Mouse (Mus musculus): ENCODE results near the gene Lrrtm4. TPM values are rescaled to one million over a fixed set of nuclear protein-coding genes. Genes with fewer than 3 reads are reported as not detected.
A peak's percentile ranks its signal among the peaks of the same experiment; 100 is the strongest.

Gene Lrrtm4
- polyA plus RNA-seq, 2 experiments = 2.2 to 4.5 TPM

- H3K27ac ChIP-seq (replicated peaks; ENCODE audit: low read depth, low read length) = no peak overlapping the region
- no peak for ATAC-seq (ENCODE audit: low FRiP score, low read depth)
- 69% methylated on average over 6 of the region's 6 CpGs for WGBS
- no peaks in the 10 kb centered on the region for H3K9me3 ChIP-seq (ENCODE audit: control insufficient read depth, low read length)
- H3K4me2 ChIP-seq (replicated peaks; ENCODE audit: low read depth, low read length, severe bottlenecking) = no peak overlapping the region
- no peak overlapping the region for H3K4me3 ChIP-seq (replicated peaks; ENCODE audit: low read length)
- no peaks in the 10 kb centered on the region for H3K4me1 ChIP-seq (ENCODE audit: control insufficient read depth, insufficient read depth, low read length)
- no peak overlapping the region for H3K9ac ChIP-seq (ENCODE audit: low read depth, low read length, severe bottlenecking)
- DNase-seq (ENCODE audit: low spot score) = peak; percentile 15
- no peak for TF ChIP-seq POLR2A (IDR thresholded peaks at IDR 0.05; ENCODE audit: borderline replicate concordance, extremely low read depth, insufficient read depth, insufficient read length)
- H3K27me3 ChIP-seq (ENCODE audit: control insufficient read depth, insufficient read depth, low read length) = no peaks in the 10 kb centered on the region
- H3K36me3 ChIP-seq (ENCODE audit: control insufficient read depth, insufficient read depth, low read length) = no peaks in the 10 kb centered on the region
Observed at GRCm38 (mm10) chr6:80079290-80079689, 60.6 kb downstream of the Lrrtm4 start.

- no peaks in the 10 kb centered on the region for H3K27me3 ChIP-seq (ENCODE audit: control insufficient read depth, insufficient read depth, low read length)
- H3K4me3 ChIP-seq (replicated peaks; ENCODE audit: low read length) = no peak overlapping the region
- H3K4me2 ChIP-seq (replicated peaks; ENCODE audit: low read depth, low read length, severe bottlenecking) = no peak overlapping the region
- no peaks in the 10 kb centered on the region for H3K4me1 ChIP-seq (ENCODE audit: control insufficient read depth, insufficient read depth, low read length)
- no peak for TF ChIP-seq POLR2A (IDR thresholded peaks at IDR 0.05; ENCODE audit: borderline replicate concordance, extremely low read depth, insufficient read depth, insufficient read length)
- no peak overlapping the region for H3K9ac ChIP-seq (ENCODE audit: low read depth, low read length, severe bottlenecking)
- no peak for ATAC-seq (ENCODE audit: low FRiP score, low read depth)
- 86% methylated on average over 4 of the region's 4 CpGs for WGBS
- no peaks in the 10 kb centered on the region for H3K9me3 ChIP-seq (ENCODE audit: control insufficient read depth, low read length)
- no peak overlapping the region for H3K27ac ChIP-seq (replicated peaks; ENCODE audit: low read depth, low read length)
- DNase-seq (ENCODE audit: low spot score) = no peak
- H3K36me3 ChIP-seq (ENCODE audit: control insufficient read depth, insufficient read depth, low read length) = no peaks in the 10 kb centered on the region
Observed at GRCm38 (mm10) chr6:80094909-80095308, 76.2 kb downstream of the Lrrtm4 start.

- TF ChIP-seq POLR2A (IDR thresholded peaks at IDR 0.05; ENCODE audit: borderline replicate concordance, extremely low read depth, insufficient read depth, insufficient read length) = no peak
- Histone ChIP-seq H3K9me3 (ENCODE audit: control insufficient read depth, low read length) (no peaks in the 10 kb centered on the region), H3K9ac (ENCODE audit: low read depth, low read length, severe bottlenecking) (no peak overlapping the region), H3K4me3 (replicated peaks; ENCODE audit: low read length) (no peak overlapping the region), H3K4me2 (replicated peaks; ENCODE audit: low read depth, low read length, severe bottlenecking) (no peak overlapping the region), H3K27me3 (ENCODE audit: control insufficient read depth, insufficient read depth, low read length) (no peaks in the 10 kb centered on the region), H3K27ac (replicated peaks; ENCODE audit: low read depth, low read length) (no peak overlapping the region), H3K4me1 (ENCODE audit: control insufficient read depth, insufficient read depth, low read length) (no peaks in the 10 kb centered on the region), H3K36me3 (ENCODE audit: control insufficient read depth, insufficient read depth, low read length) (no peaks in the 10 kb centered on the region)
- ATAC-seq (ENCODE audit: low FRiP score, low read depth) (no peak), DNase-seq (ENCODE audit: low spot score) (no peak)
- 73% methylated on average over 2 of the region's 2 CpGs for WGBS
Observed at GRCm38 (mm10) chr6:80105343-80105742, 86.7 kb downstream of the Lrrtm4 start.

- TF ChIP-seq POLR2A (IDR thresholded peaks at IDR 0.05; ENCODE audit: borderline replicate concordance, extremely low read depth, insufficient read depth, insufficient read length) = no peak
- Histone ChIP-seq H3K27ac (replicated peaks; ENCODE audit: low read depth, low read length) (no peak overlapping the region), H3K27me3 (ENCODE audit: control insufficient read depth, insufficient read depth, low read length) (no peaks in the 10 kb centered on the region), H3K9ac (ENCODE audit: low read depth, low read length, severe bottlenecking) (no peak overlapping the region), H3K4me3 (replicated peaks; ENCODE audit: low read length) (no peak overlapping the region), H3K4me1 (ENCODE audit: control insufficient read depth, insufficient read depth, low read length) (no peaks in the 10 kb centered on the region), H3K36me3 (ENCODE audit: control insufficient read depth, insufficient read depth, low read length) (no peaks in the 10 kb centered on the region), H3K4me2 (replicated peaks; ENCODE audit: low read depth, low read length, severe bottlenecking) (no peak overlapping the region), H3K9me3 (ENCODE audit: control insufficient read depth, low read length) (no peaks in the 10 kb centered on the region)
- no peak for ATAC-seq (ENCODE audit: low FRiP score, low read depth)
- 84% methylated on average over 1 of the region's 1 CpGs for WGBS
- DNase-seq (ENCODE audit: low spot score) = no peak
Observed at GRCm38 (mm10) chr6:80105843-80106242, 87.2 kb downstream of the Lrrtm4 start.

- no peak for ATAC-seq (ENCODE audit: low FRiP score, low read depth)
- H3K4me2 ChIP-seq (replicated peaks; ENCODE audit: low read depth, low read length, severe bottlenecking) = no peak overlapping the region
- no peak overlapping the region for H3K4me3 ChIP-seq (replicated peaks; ENCODE audit: low read length)
- no peaks in the 10 kb centered on the region for H3K36me3 ChIP-seq (ENCODE audit: control insufficient read depth, insufficient read depth, low read length)
- no peak overlapping the region for H3K27ac ChIP-seq (replicated peaks; ENCODE audit: low read depth, low read length)
- no peak overlapping the region for H3K9ac ChIP-seq (ENCODE audit: low read depth, low read length, severe bottlenecking)
- no peaks in the 10 kb centered on the region for H3K9me3 ChIP-seq (ENCODE audit: control insufficient read depth, low read length)
- TF ChIP-seq POLR2A (IDR thresholded peaks at IDR 0.05; ENCODE audit: borderline replicate concordance, extremely low read depth, insufficient read depth, insufficient read length) = no peak
- no peak for DNase-seq (ENCODE audit: low spot score)
- H3K27me3 ChIP-seq (ENCODE audit: control insufficient read depth, insufficient read depth, low read length) = no peaks in the 10 kb centered on the region
- H3K4me1 ChIP-seq (ENCODE audit: control insufficient read depth, insufficient read depth, low read length) = no peaks in the 10 kb centered on the region
- WGBS = 86% methylated on average over 1 of the region's 1 CpGs
Observed at GRCm38 (mm10) chr6:80126419-80126818, 107.7 kb downstream of the Lrrtm4 start.

GRCm38 (mm10) chr6:80162585-80162984, 143.9 kb downstream of the Lrrtm4 start:
- Histone ChIP-seq H3K27me3 (ENCODE audit: control insufficient read depth, insufficient read depth, low read length) (no peaks in the 10 kb centered on the region), H3K9ac (ENCODE audit: low read depth, low read length, severe bottlenecking) (no peak overlapping the region), H3K4me2 (replicated peaks; ENCODE audit: low read depth, low read length, severe bottlenecking) (no peak overlapping the region), H3K36me3 (ENCODE audit: control insufficient read depth, insufficient read depth, low read length) (no peaks in the 10 kb centered on the region), H3K4me3 (replicated peaks; ENCODE audit: low read length) (no peak overlapping the region), H3K27ac (replicated peaks; ENCODE audit: low read depth, low read length) (no peak overlapping the region), H3K9me3 (ENCODE audit: control insufficient read depth, low read length) (no peaks in the 10 kb centered on the region), H3K4me1 (ENCODE audit: control insufficient read depth, insufficient read depth, low read length) (no peaks in the 10 kb centered on the region)
- ATAC-seq (ENCODE audit: low FRiP score, low read depth) (no peak), DNase-seq (ENCODE audit: low spot score) (no peak)
- WGBS = 50% methylated on average over 4 of the region's 4 CpGs
- no peak for TF ChIP-seq POLR2A (IDR thresholded peaks at IDR 0.05; ENCODE audit: borderline replicate concordance, extremely low read depth, insufficient read depth, insufficient read length)

All from limb, embryonic 14.5 days (tissue).